In genomic region chrX:160766233-160766616, GRCm38 (mm10) we compare ENCODE assay signal across 8 mouse cellular contexts. TPM values are rescaled to one million over a fixed set of nuclear protein-coding genes. Genes with fewer than 3 reads are reported as not detected.
DNase-seq lines count a peak whose midpoint lies in the region; ATAC-seq and TF ChIP-seq lines count a peak whose summit lies in the region.

No protein-coding gene starts in this region.

- no peaks in the 10 kb centered on the region for H3K9me3 ChIP-seq in heart, embryonic 16.5 days (replicated peaks; ENCODE audit: control insufficient read depth, low read length)
- no peaks in the 10 kb centered on the region for H3K9me3 ChIP-seq in liver, postnatal 0 days (ENCODE audit: low read length)

- under 1% methylated on average over 15 of the region's 15 CpGs for WGBS in kidney, adult 2 months
- WGBS in heart, embryonic 16.5 days: 21% methylated on average over 15 of the region's 15 CpGs
- 23% methylated on average over 15 of the region's 15 CpGs for WGBS in liver, postnatal 0 days (ENCODE audit: insufficient replicate concordance)

- no peaks in the 10 kb centered on the region for H3K27me3 ChIP-seq in kidney, adult 2 months (replicated peaks; ENCODE audit: control insufficient read depth, insufficient read depth, low read length)
- no peaks in the 10 kb centered on the region for H3K27me3 ChIP-seq in heart, embryonic 16.5 days (ENCODE audit: control insufficient read depth, insufficient read depth, low read length)
- H3K27me3 ChIP-seq in liver, postnatal 0 days (ENCODE audit: insufficient read depth, low read length): no peaks in the 10 kb centered on the region

- H3K9ac ChIP-seq in heart, embryonic 16.5 days (ENCODE audit: low read length): peak overlapping the region; percentile 5
- peak overlapping the region; percentile 42; the same call in 1 of the 2 replicates for H3K9ac ChIP-seq in liver, postnatal 0 days (replicated peaks)

- ATAC-seq in heart, embryonic 16.5 days (replicated peaks; ENCODE audit: extremely low read depth, insufficient read depth, low FRiP score): peak; percentile 88
- ATAC-seq in liver, postnatal 0 days: peak; percentile 78

- no peak for TF ChIP-seq EP300 in liver, postnatal 0 days (IDR thresholded peaks at IDR 0.05; ENCODE audit: low read depth)

- H3K4me3 ChIP-seq in kidney, adult 2 months (ENCODE audit: insufficient read depth, low read depth, low read length): peak overlapping the region; percentile 59
- peak overlapping the region; percentile 60 for H3K4me3 ChIP-seq in heart, embryonic 16.5 days (ENCODE audit: low read length)
- H3K4me3 ChIP-seq in liver, postnatal 0 days (ENCODE audit: low read depth, low read length): peak overlapping the region; percentile 43

- no peak for DNase-seq in kidney, adult 2 months
- no peak for DNase-seq in kidney, postnatal 36 days
- DNase-seq in R1 (ENCODE audit: low read depth, low spot score): peak; percentile 32
- DNase-seq in liver, postnatal 0 days: no peak
- no peak for DNase-seq in adrenal gland, adult 8-10 months
- DNase-seq in gastrocnemius, postnatal 4 days (ENCODE audit: low spot score in 2 of 2): no peak
- no peak for DNase-seq in spleen, postnatal 10 days (ENCODE audit: low spot score in 2 of 2)

- TF ChIP-seq POLR2A in kidney, adult 2 months (IDR thresholded peaks at IDR 0.05; ENCODE audit: low read depth, low read length): no peak

- no peak for TF ChIP-seq CTCF in kidney, adult 2 months (conservative IDR thresholded peaks at IDR 0.05; ENCODE audit: insufficient read depth, insufficient read length, low read depth, low read length)
- TF ChIP-seq CTCF in liver, postnatal 0 days (IDR thresholded peaks at IDR 0.05; ENCODE audit: low read depth): no peak

- H3K36me3 ChIP-seq in kidney, adult 2 months (ENCODE audit: control insufficient read depth, insufficient read depth, low read length): no peaks in the 10 kb centered on the region
- H3K36me3 ChIP-seq in heart, embryonic 16.5 days (ENCODE audit: control insufficient read depth, insufficient read depth): no peaks in the 10 kb centered on the region
- no peaks in the 10 kb centered on the region for H3K36me3 ChIP-seq in liver, postnatal 0 days (replicated peaks; ENCODE audit: insufficient read depth, low read length)

- peak overlapping the region; percentile 52 for H3K4me2 ChIP-seq in heart, embryonic 16.5 days (ENCODE audit: low read depth, low read length)
- peak overlapping the region; percentile 66 for H3K4me2 ChIP-seq in liver, postnatal 0 days (ENCODE audit: low read depth, low read length)

- no peaks in the 10 kb centered on the region for H3K4me1 ChIP-seq in kidney, adult 2 months (ENCODE audit: control insufficient read depth, insufficient read depth, low read length)
- no peaks in the 10 kb centered on the region for H3K4me1 ChIP-seq in heart, embryonic 16.5 days (ENCODE audit: control insufficient read depth, insufficient read depth, low read length)
- no peaks in the 10 kb centered on the region for H3K4me1 ChIP-seq in liver, postnatal 0 days (ENCODE audit: insufficient read depth)

- H3K27ac ChIP-seq in kidney, adult 2 months (ENCODE audit: insufficient read depth, low read depth, low read length): no peak overlapping the region
- H3K27ac ChIP-seq in heart, embryonic 16.5 days (ENCODE audit: low read length): peak overlapping the region; percentile 15
- H3K27ac ChIP-seq in liver, postnatal 0 days (ENCODE audit: low read depth): no peak overlapping the region

RNA-seq across cellular contexts. Expression of gene Rs1, which starts 1.6 kb away (rescaled TPM):
- not detected in 2 replicates for polyA plus RNA-seq in kidney, adult 2 months (2012; rRNA removed)
- polyA plus RNA-seq in heart, embryonic 16.5 days (2015; fragmentation: Nextera tagmentation; extraction: Ambion mirVana): 0.02 TPM in 1 of 2 replicates, not detected in the other
- polyA plus RNA-seq in liver, postnatal 0 days (2015; fragmentation: Nextera tagmentation; extraction: Ambion mirVana): not detected in 2 replicates
- under 1 TPM in 2 of 4 experiments, not detected in 2; 0.34 to 0.43 TPM for total RNA-seq in adrenal gland, adult 8-10 months (2022)
- not detected for total RNA-seq in gastrocnemius, postnatal 4 days (2021)

RNA-seq across cellular contexts. Expression of gene Ppef1, which starts 30.7 kb away (rescaled TPM):
- polyA plus RNA-seq in kidney, adult 2 months (2012; rRNA removed): not detected in 2 replicates
- polyA plus RNA-seq in heart, embryonic 16.5 days (2015; fragmentation: Nextera tagmentation; extraction: Ambion mirVana): 0.16 TPM in 1 of 2 replicates, not detected in the other
- not detected in 2 replicates for polyA plus RNA-seq in liver, postnatal 0 days (2015; fragmentation: Nextera tagmentation; extraction: Ambion mirVana)
- total RNA-seq in adrenal gland, adult 8-10 months (2022): under 1 TPM in 3 of 4 experiments, not detected in 1; 0.11 to 0.23 (median 0.21) TPM
- not detected for total RNA-seq in gastrocnemius, postnatal 4 days (2021)
